Mouse (Mus musculus): Measurements from ENCODE around the gene Smurf1. TPM values are rescaled to one million over a fixed set of nuclear protein-coding genes. Genes with fewer than 3 reads are reported as not detected.

The Smurf1 gene
- polyA plus RNA-seq, 1 experiment from 2014 or later: 11.6 TPM

GRCm38 (mm10) chr5:144964465-144964864, 1.2 kb downstream of the Smurf1 start:
- ATAC-seq (ENCODE audit: low FRiP score, low TSS enrichment): no peak; the same call in none of the 2 replicates
- Histone ChIP-seq H3K4me3 (ENCODE audit: low read depth, low read length) (peak overlapping the region; percentile 89; the same call in 1 of the 2 replicates), H3K27me3 (ENCODE audit: control insufficient read depth, insufficient read depth, low read length) (no peaks in the 10 kb centered on the region), H3K4me1 (replicated peaks; ENCODE audit: control insufficient read depth, insufficient read depth) (peaks cover 5% of the 10 kb centered on the region), H3K4me2 (replicated peaks; ENCODE audit: low read depth) (peak overlapping the region; percentile 61), H3K27ac (replicated peaks) (peak overlapping the region; percentile 99), H3K9ac (ENCODE audit: low read length) (no peak overlapping the region), H3K36me3 (ENCODE audit: control insufficient read depth, insufficient read depth, low read length) (no peaks in the 10 kb centered on the region), H3K9me3 (ENCODE audit: control insufficient read depth, low read length) (no peaks in the 10 kb centered on the region)
- 24% methylated on average over 7 of the region's 8 CpGs for WGBS
- TF ChIP-seq EP300 (optimal IDR thresholded peaks at IDR 0.05): no peak
- peak; percentile 1; the same call in 1 of the 2 replicates for TF ChIP-seq CTCF (IDR thresholded peaks at IDR 0.05; ENCODE audit: low read depth)
- DNase-seq (ENCODE audit: low spot score): no peak

DNA sequence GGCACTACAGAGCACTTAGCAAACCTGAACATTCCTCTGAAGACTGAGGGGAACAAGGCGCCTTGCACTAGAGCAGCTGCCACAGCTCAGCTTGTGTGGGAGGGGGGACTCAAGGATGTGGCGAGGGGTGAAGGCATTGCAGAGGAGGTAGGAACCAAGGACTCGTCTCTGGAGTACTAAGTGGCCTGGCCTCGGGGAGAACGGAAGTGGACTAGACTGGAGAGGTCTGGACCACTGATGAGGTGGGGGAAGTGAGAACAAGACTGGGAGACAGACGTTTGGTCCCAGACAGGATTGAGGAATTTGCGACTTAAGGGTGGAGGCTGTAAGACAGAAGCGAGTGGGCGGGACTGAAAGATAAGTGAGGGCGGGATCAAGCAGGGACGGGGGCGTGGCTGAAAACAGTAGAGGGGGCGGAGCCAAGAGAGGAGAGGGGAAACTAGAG, 1.8 kb downstream of the Smurf1 start:
- H3K9ac ChIP-seq (ENCODE audit: low read length): peak overlapping the region; percentile 41
- DNase-seq (ENCODE audit: low spot score): peak; percentile 74
- peak overlapping the region; percentile 21 for H3K4me3 ChIP-seq (ENCODE audit: low read depth, low read length)
- H3K36me3 ChIP-seq (ENCODE audit: control insufficient read depth, insufficient read depth, low read length): no peaks in the 10 kb centered on the region
- no peak for TF ChIP-seq CTCF (IDR thresholded peaks at IDR 0.05; ENCODE audit: low read depth)
- no peak for TF ChIP-seq EP300 (optimal IDR thresholded peaks at IDR 0.05)
- WGBS: 6% methylated on average over 13 of the region's 13 CpGs
- no peaks in the 10 kb centered on the region for H3K27me3 ChIP-seq (ENCODE audit: control insufficient read depth, insufficient read depth, low read length)
- H3K9me3 ChIP-seq (ENCODE audit: control insufficient read depth, low read length): no peaks in the 10 kb centered on the region
- peak; percentile 19; the same call in 1 of the 2 replicates for ATAC-seq (ENCODE audit: low FRiP score, low TSS enrichment)
- H3K27ac ChIP-seq (replicated peaks): peak overlapping the region; percentile 69
- peak overlapping the region; percentile 54 for H3K4me2 ChIP-seq (replicated peaks; ENCODE audit: low read depth)
- peaks cover 5% of the 10 kb centered on the region for H3K4me1 ChIP-seq (replicated peaks; ENCODE audit: control insufficient read depth, insufficient read depth)

- Histone ChIP-seq H3K4me3 (ENCODE audit: low read depth, low read length) (peak overlapping the region; percentile 21), H3K9me3 (ENCODE audit: control insufficient read depth, low read length) (no peaks in the 10 kb centered on the region), H3K4me2 (replicated peaks; ENCODE audit: low read depth) (peak overlapping the region; percentile 54), H3K36me3 (ENCODE audit: control insufficient read depth, insufficient read depth, low read length) (no peaks in the 10 kb centered on the region), H3K4me1 (replicated peaks; ENCODE audit: control insufficient read depth, insufficient read depth) (peaks cover 5% of the 10 kb centered on the region), H3K27me3 (ENCODE audit: control insufficient read depth, insufficient read depth, low read length) (no peaks in the 10 kb centered on the region), H3K27ac (replicated peaks) (peak overlapping the region; percentile 69), H3K9ac (ENCODE audit: low read length) (peak overlapping the region; percentile 41)
- 22% methylated on average over 3 of the region's 3 CpGs for WGBS
- no peak for DNase-seq (ENCODE audit: low spot score)
- no peak for ATAC-seq (ENCODE audit: low FRiP score, low TSS enrichment)
- TF ChIP-seq EP300 (optimal IDR thresholded peaks at IDR 0.05) (no peak), CTCF (IDR thresholded peaks at IDR 0.05; ENCODE audit: low read depth) (no peak)
Measured at GRCm38 (mm10) chr5:144963401-144963800, 2.2 kb downstream of the Smurf1 start.

DNA sequence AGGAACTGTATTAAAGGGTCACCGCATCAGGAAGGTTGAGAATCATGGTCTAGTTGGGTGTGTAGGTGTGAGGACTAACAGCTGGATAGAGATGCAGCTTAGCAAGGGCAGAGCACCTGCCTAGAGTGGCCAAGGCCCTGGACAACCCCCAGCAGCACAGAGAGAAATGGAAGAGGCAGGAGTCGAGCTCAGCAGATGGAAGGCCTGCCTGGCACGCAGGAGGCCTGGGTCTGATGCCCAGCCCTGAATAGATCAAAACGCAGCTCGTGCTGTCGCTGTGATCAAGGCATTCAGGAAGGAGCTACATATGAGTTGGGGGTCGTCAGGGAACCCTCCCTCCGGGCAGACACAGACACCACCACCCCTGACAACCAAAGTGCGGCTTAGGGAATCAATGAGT, 7.4 kb downstream of the Smurf1 start:
- no peaks in the 10 kb centered on the region for H3K9me3 ChIP-seq (ENCODE audit: control insufficient read depth, low read length)

GRCm38 (mm10) chr5:144954432-144954831, 11.2 kb downstream of the Smurf1 start:
- DNase-seq (ENCODE audit: low spot score) (peak; percentile 51), ATAC-seq (ENCODE audit: low FRiP score, low TSS enrichment) (peak; percentile 80)
- Histone ChIP-seq H3K9ac (ENCODE audit: low read length) (no peak overlapping the region; the same call in 1 of the 2 replicates), H3K4me1 (replicated peaks; ENCODE audit: control insufficient read depth, insufficient read depth) (0 out of 2 replicates have a peak, but pooled peaks cover 2% of the 10 kb centered on the region), H3K27me3 (ENCODE audit: control insufficient read depth, insufficient read depth, low read length) (no peaks in the 10 kb centered on the region), H3K36me3 (ENCODE audit: control insufficient read depth, insufficient read depth, low read length) (no peaks in the 10 kb centered on the region), H3K4me3 (ENCODE audit: low read depth, low read length) (no peak overlapping the region), H3K9me3 (ENCODE audit: control insufficient read depth, low read length) (no peaks in the 10 kb centered on the region), H3K4me2 (replicated peaks; ENCODE audit: low read depth) (no peak overlapping the region), H3K27ac (replicated peaks) (peak overlapping the region; percentile 74)
- TF ChIP-seq EP300 (optimal IDR thresholded peaks at IDR 0.05) (no peak), CTCF (IDR thresholded peaks at IDR 0.05; ENCODE audit: low read depth) (no peak)
- WGBS: 53% methylated on average over 7 of the region's 7 CpGs

More for the DNA sequence above, 7.4 kb downstream of the Smurf1 start:
- Histone ChIP-seq H3K4me3 (ENCODE audit: low read depth, low read length) (no peak overlapping the region), H3K9ac (ENCODE audit: low read length) (no peak overlapping the region), H3K4me1 (replicated peaks; ENCODE audit: control insufficient read depth, insufficient read depth) (peaks cover 2% of the 10 kb centered on the region; the same call in 1 of the 2 replicates), H3K27me3 (ENCODE audit: control insufficient read depth, insufficient read depth, low read length) (no peaks in the 10 kb centered on the region), H3K36me3 (ENCODE audit: control insufficient read depth, insufficient read depth, low read length) (no peaks in the 10 kb centered on the region), H3K27ac (replicated peaks) (no peak overlapping the region), H3K4me2 (replicated peaks; ENCODE audit: low read depth) (no peak overlapping the region)
- 67% methylated on average over 9 of the region's 9 CpGs for WGBS
- TF ChIP-seq CTCF (IDR thresholded peaks at IDR 0.05; ENCODE audit: low read depth) (no peak), EP300 (optimal IDR thresholded peaks at IDR 0.05) (no peak)
- DNase-seq (ENCODE audit: low spot score): no peak
- no peak for ATAC-seq (ENCODE audit: low FRiP score, low TSS enrichment)

- Histone ChIP-seq H3K27ac (replicated peaks) (no peak overlapping the region), H3K4me1 (replicated peaks; ENCODE audit: control insufficient read depth, insufficient read depth) (peaks cover 12% of the 10 kb centered on the region), H3K4me3 (ENCODE audit: low read depth, low read length) (no peak overlapping the region), H3K9ac (ENCODE audit: low read length) (no peak overlapping the region), H3K27me3 (ENCODE audit: control insufficient read depth, insufficient read depth, low read length) (no peaks in the 10 kb centered on the region), H3K4me2 (replicated peaks; ENCODE audit: low read depth) (no peak overlapping the region), H3K9me3 (ENCODE audit: control insufficient read depth, low read length) (no peaks in the 10 kb centered on the region), H3K36me3 (ENCODE audit: control insufficient read depth, insufficient read depth, low read length) (no peaks in the 10 kb centered on the region)
- DNase-seq (ENCODE audit: low spot score): peak; percentile 16
- 63% methylated on average over 2 of the region's 2 CpGs for WGBS
- TF ChIP-seq EP300 (optimal IDR thresholded peaks at IDR 0.05) (no peak), CTCF (IDR thresholded peaks at IDR 0.05; ENCODE audit: low read depth) (no peak)
- ATAC-seq (ENCODE audit: low FRiP score, low TSS enrichment): no peak
Measured at GRCm38 (mm10) chr5:144952592-144952991, 13.1 kb downstream of the Smurf1 start.
